Mouse (Mus musculus) liver, adult 2 months (tissue): Measurements from ENCODE around the gene Pdxk.

Experiments used
- CTCF ChIP-seq: fragments of 200-500 bp; IDR thresholded peaks from 2 replicates; pipeline ENCODE4 v1.5.1; 2011; ENCODE audit warnings: low read depth, low read length, control low read depth
- POLR2A ChIP-seq: fragments of 200-500 bp; IDR thresholded peaks from 2 replicates; pipeline ENCODE4 v1.6.1; 2011; ENCODE audit warnings: low read length, control low read depth; ENCODE audit not compliant: insufficient read depth; ENCODE audit errors: extremely low read depth

DNA sequence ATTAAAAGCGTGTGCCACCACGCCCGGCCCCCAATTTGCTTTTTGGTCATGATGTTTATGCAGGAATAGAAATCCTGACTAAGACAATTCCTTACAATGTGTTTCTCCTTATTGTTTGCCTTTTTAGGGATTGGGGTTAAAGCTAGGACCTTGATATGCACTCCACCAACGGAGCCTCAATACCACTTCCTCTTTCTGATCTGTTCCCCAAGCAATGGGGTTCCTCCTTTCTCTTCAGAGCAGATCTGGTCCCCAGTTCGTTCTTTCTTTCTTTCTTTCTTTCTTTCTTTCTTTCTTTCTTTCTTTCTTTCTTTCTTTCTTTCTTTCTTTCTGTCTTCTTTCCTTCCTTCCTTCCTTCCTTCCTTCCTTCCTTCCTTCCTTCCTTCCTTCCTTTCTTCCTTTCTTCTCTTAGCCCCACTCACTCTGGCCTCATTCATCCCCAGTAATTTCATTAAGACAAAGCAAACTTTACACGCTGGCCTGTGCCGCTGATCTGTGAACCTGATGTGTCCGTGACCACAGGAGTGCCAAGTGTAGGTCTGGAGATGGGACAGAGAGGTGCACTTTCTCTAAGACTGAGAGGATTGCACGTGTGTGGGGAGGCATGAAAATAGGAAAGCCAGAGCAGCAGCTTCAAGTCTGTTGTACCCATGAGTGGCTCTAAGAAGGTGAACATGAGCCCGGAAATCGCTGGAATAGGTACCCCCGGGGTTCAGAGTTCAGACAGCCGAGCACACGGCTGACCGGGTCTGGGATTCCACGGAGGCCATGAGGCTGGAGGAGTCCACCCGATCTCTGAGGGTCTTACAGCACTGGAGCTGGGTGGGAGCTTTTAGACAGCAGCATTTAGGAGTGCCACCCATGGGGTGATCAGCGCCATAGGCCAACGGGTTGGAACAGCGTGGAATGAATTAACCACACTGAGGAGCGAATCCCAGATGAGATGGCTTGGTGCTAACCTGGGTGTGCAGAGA is 16.5 kb upstream of the Pdxk start:
- TF ChIP-seq POLR2A, result no peak
- TF ChIP-seq CTCF, result no peak
